Mouse (Mus musculus): ENCODE data around the gene 4930563M21Rik. TPM values are rescaled to one million over a fixed set of nuclear protein-coding genes. Genes with fewer than 3 reads are reported as not detected.

4930563M21Rik gene
- polyA plus RNA-seq (2012; rRNA removed) = not detected in 2 replicates

GRCm38 (mm10) chr9:56010450-56010849 lies at the start of gene 4930563M21Rik:
TSS of gene 4930563M21Rik (minus strand) at chr9:56010550.

GRCm38 (mm10) chr9:56041372-56042180 lies 31.2 kb upstream of the 4930563M21Rik start, which contains the start of gene Rcn2:
TSS of gene Rcn2 (plus strand) at chr9:56041845.

GRCm38 (mm10) chr9:55937664-55938617 lies 72.4 kb downstream of the 4930563M21Rik start, which contains the start of gene Scaper:
TSS of gene Scaper (minus strand) at chr9:55938119.

Other genes with a start within 250 kb of the 4930563M21Rik start
- 4.7 and 6.1 TPM in 2 replicates for gene Scaper, start 72.4 kb downstream of the 4930563M21Rik start, polyA plus RNA-seq (2012; rRNA removed)
- gene Rcn2, start 31.3 kb upstream of the 4930563M21Rik start, polyA plus RNA-seq (2012; rRNA removed) = 141 and 271 TPM in 2 replicates
- gene Pstpip1, start 79.4 kb upstream of the 4930563M21Rik start, polyA plus RNA-seq (2012; rRNA removed) = 4.7 and 4.8 TPM in 2 replicates
- 249 and 300 TPM in 2 replicates for gene Tspan3, start 154.9 kb upstream of the 4930563M21Rik start, polyA plus RNA-seq (2012; rRNA removed)